Mouse (Mus musculus): ENCODE results near the gene Col4a2.

- TF ChIP-seq CTCF (IDR thresholded peaks at IDR 0.05; ENCODE audit: extremely low read depth, insufficient read depth, insufficient read length, insufficient replicate concordance), result no peak
- TF ChIP-seq POLR2A (IDR thresholded peaks at IDR 0.05; ENCODE audit: low read depth, low read length), result no peak
These were observed 145.6 kb downstream of the Col4a2 start for GRCm38 (mm10) chr8:11457981-11458836.
